Mouse (Mus musculus) lung, postnatal 0 days (tissue): Measurements from ENCODE around the gene Celf2. TPM values are rescaled to one million over a fixed set of nuclear protein-coding genes. Genes with fewer than 3 reads are reported as not detected.

Experiments
- ATAC-seq: fragments of 200-750 bp; cut with Nextera tagmentation; 2 replicates; pipeline ENCODE4 v1.8.0; 2017; ENCODE audit warnings: moderate library complexity
- DNase-seq: peaks from one replicate; pipeline ENCODE4 v3.0.0-alpha.2; 2016; ENCODE audit warnings: low spot score
- H3K27ac ChIP-seq: fragments of 300-500 bp; sonication (generic); 2 replicates; pipeline ENCODE4 v1.5.1; 2014; ENCODE audit warnings: antibody characterized with exemption, mild to moderate bottlenecking, low read length, mixed read lengths
- H3K27me3 ChIP-seq: fragments of 300-500 bp; sonication (generic); replicated peaks from 2 replicates; pipeline ENCODE4 v1.6.1; 2014; ENCODE audit warnings: low read length, mixed read lengths; ENCODE audit not compliant: insufficient read depth
- H3K36me3 ChIP-seq: fragments of 300-500 bp; sonication (generic); 2 replicates; pipeline ENCODE4 v1.6.1; 2014; ENCODE audit warnings: low read length, mixed read lengths; ENCODE audit not compliant: insufficient read depth
- H3K4me1 ChIP-seq: fragments of 300-500 bp; sonication (generic); 2 replicates; pipeline ENCODE4 v1.6.1; 2014; ENCODE audit warnings: antibody characterized with exemption, low read depth, low read length, mixed read lengths; ENCODE audit not compliant: insufficient read depth
- H3K4me2 ChIP-seq: fragments of 300-500 bp; sonication (generic); replicated peaks from 2 replicates; pipeline ENCODE4 v1.6.1; 2014; ENCODE audit warnings: low read depth, mild to moderate bottlenecking, low read length, moderate library complexity, mixed read lengths
- H3K4me3 ChIP-seq: fragments of 300-500 bp; sonication (generic); 2 replicates; pipeline ENCODE4 v1.5.1; 2014; ENCODE audit warnings: low read depth, low read length
- H3K9ac ChIP-seq: fragments of 300-500 bp; sonication (generic); replicated peaks from 2 replicates; pipeline ENCODE4 v1.6.1; 2014; ENCODE audit warnings: low read depth, mild to moderate bottlenecking
- H3K9me3 ChIP-seq: fragments of 300-500 bp; sonication (generic); 2 replicates; pipeline ENCODE4 v1.6.1; 2016; ENCODE audit warnings: low read length, mixed read lengths
- CTCF ChIP-seq: IDR thresholded peaks from 2 replicates; pipeline ENCODE4 v1.5.1; 2016; ENCODE audit warnings: antibody characterized with exemption, mild to moderate bottlenecking
- EP300 ChIP-seq: IDR thresholded peaks from 2 replicates; pipeline ENCODE4 v1.6.1; 2016; ENCODE audit warnings: antibody characterized with exemption, mild to moderate bottlenecking, control low read depth
- WGBS: fragments of 180-500 bp; shearing (Covaris S2); extraction: QIAGEN DNeasy Blood & Tissue Kit; methylation state at CpG from one replicate; pipeline ENCODE4 v1.1.7; 2014; 5-methylcytosine and 5-hydroxymethylcytosine counted together
- polyA plus RNA-seq: library from polyadenylated mRNA; unstranded; fragments of >200 nt; fragmentation: Nextera tagmentation; extraction: Ambion mirVana; gene quantifications from 2 replicates; pipeline ENCODE4 v1.2.1, GENCODE M21; 2015

Gene Celf2
- polyA plus RNA-seq, 1 experiment from 2014 or later: 49.6 TPM

DNA sequence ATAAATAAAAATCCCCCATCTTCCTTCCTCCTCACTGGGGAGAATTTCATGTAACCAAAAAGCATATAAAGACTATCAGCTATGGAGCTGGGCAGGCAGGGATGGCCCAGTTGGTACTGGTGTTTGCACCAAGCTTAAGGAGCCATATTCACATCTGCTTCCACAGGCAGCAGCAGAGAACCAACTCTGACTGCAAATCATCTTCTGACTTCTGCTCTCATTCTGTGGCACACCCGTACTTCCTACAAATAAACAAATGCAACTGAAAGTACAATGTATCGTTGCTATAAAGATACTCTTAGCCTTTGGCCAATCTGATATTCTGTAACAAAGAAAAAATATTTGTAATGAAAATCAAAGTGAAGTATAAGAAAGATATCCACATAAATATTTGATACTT lies 819.7 kb downstream of the Celf2 start:
- Histone ChIP-seq H3K9me3 (no peaks in the 10 kb centered on the region), H3K4me2 (no peak overlapping the region), H3K27ac (no peak overlapping the region), H3K36me3 (no peaks in the 10 kb centered on the region), H3K27me3 (no peaks in the 10 kb centered on the region), H3K4me1 (no peaks in the 10 kb centered on the region), H3K9ac (no peak overlapping the region), H3K4me3 (no peak overlapping the region)
- 46% methylated on average over 2 of the region's 2 CpGs for WGBS
- ATAC-seq: no peak
- DNase-seq: no peak
- TF ChIP-seq CTCF (no peak), EP300 (no peak)

DNA sequence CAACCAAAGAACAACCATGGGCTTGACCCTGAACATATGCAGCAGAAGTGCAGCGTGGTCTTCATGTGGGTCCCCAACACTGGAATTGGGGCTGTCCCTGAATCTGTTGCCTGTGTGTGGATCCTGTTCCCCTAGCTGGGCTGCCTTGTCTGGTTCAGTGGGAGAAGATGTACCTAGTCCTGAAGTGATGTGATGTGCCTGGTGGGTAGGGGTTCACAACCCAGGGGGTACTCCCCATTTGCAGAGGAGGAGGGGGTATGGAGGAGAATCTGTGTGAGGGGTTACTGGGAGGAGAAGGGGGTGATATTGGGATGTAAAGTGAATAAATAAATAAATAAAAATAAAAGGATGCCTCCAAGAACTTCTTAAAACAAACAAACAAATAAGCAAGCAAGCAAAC lies 831.1 kb downstream of the Celf2 start:
- H3K27ac ChIP-seq: no peak overlapping the region
- H3K9me3 ChIP-seq: no peaks in the 10 kb centered on the region
- no peak for DNase-seq
- H3K4me2 ChIP-seq: no peak overlapping the region
- H3K4me1 ChIP-seq: no peaks in the 10 kb centered on the region
- ATAC-seq: no peak
- no peak overlapping the region for H3K4me3 ChIP-seq
- no peak overlapping the region for H3K9ac ChIP-seq
- H3K27me3 ChIP-seq: no peaks in the 10 kb centered on the region
- WGBS: 95% methylated on average over 1 of the region's 1 CpGs
- TF ChIP-seq EP300 (no peak), CTCF (no peak)
- H3K36me3 ChIP-seq: no peaks in the 10 kb centered on the region

DNA sequence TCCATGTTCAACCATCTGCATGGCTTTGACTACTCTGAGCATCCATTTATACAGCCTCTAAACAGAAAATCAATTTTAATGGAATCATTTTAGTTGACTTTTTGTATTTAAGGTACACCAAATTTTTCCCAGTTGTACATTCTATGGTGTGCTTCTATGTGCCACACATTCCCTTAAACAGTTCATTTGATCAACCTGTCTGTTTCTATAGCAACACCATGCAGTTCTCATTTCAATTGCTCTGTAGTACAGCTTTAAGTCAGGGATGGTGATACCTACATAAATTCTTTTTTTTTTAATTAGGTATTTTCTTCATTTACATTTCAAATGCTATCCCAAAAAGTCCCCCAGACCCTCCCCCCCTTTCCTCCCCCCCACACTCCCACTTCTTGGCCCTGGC lies 831.9 kb downstream of the Celf2 start:
- H3K4me3 ChIP-seq: no peak overlapping the region

DNA sequence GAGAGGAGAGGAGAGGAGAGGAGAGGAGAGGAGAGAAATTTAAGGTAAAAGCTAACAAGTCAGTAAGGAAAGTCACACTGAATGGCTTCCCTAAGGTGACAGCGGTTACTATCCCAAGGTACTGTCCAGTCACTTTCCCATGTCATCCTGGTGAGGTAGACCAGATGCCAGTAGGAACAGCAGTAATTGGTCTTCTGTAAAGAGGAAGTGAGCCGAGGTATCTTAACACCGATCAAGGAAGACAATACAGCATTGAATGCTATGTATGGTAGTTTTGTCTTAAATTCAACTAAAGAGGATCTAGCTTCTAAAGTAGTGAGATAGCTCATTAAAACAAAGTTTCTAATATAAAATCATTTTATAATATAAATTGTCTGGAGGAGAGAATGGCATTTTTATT lies 835.0 kb downstream of the Celf2 start:
- H3K4me1 ChIP-seq: no peaks in the 10 kb centered on the region
- no peak for ATAC-seq
- TF ChIP-seq CTCF: no peak
- TF ChIP-seq EP300: no peak
- H3K27ac ChIP-seq: no peak overlapping the region
- H3K4me3 ChIP-seq: no peak overlapping the region
- 97% methylated on average over 3 of the region's 3 CpGs for WGBS
- H3K27me3 ChIP-seq: no peaks in the 10 kb centered on the region
- no peaks in the 10 kb centered on the region for H3K9me3 ChIP-seq
- no peak overlapping the region for H3K4me2 ChIP-seq
- no peaks in the 10 kb centered on the region for H3K36me3 ChIP-seq
- no peak for DNase-seq
- H3K9ac ChIP-seq: no peak overlapping the region

More for the DNA sequence above, 831.9 kb downstream of the Celf2 start:
- Histone ChIP-seq H3K27ac (no peak overlapping the region), H3K36me3 (no peaks in the 10 kb centered on the region), H3K4me2 (no peak overlapping the region), H3K9ac (no peak overlapping the region), H3K27me3 (no peaks in the 10 kb centered on the region), H3K9me3 (no peaks in the 10 kb centered on the region), H3K4me1 (no peaks in the 10 kb centered on the region)
- TF ChIP-seq EP300 (no peak), CTCF (no peak)
- ATAC-seq: no peak
- DNase-seq: no peak

DNA sequence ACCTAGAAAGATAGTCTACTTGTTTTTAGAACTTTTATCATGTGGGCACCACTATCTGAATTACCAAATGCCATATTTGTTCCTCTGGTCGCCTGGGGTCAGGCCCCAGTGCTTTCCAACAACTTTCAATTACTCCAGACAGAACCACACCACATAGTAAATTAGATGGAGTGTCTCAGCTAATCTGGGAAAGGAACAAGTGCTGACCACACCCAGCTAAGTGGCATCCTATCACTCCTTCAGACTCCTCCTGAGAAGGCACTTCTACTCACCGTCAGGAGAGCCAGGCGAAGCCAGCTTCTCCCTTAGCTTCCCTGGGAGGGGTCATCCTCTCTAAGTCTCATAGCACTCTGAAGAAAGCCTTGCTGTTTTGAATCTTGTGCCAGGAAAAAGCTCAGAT lies 835.9 kb downstream of the Celf2 start:
- no peak for ATAC-seq
- no peaks in the 10 kb centered on the region for H3K27me3 ChIP-seq

DNA sequence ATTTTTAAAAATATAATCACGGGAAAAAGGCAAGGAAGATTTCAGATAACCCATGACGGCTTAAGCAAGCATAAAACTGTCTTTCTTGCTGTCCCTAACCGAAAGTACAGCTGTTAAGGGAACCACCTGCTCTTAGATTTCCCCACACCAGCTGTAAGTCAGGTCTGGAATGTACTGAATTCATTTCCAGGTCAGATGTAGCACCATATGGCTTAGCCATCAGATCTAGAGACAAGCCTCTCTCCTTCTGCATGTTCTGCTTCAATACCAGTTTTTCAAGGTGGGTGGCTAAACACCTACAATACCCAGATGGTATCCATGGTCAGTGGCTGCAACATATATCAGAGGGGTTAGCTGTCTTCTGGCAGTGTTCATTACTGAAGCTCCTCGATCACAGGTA lies 841.8 kb downstream of the Celf2 start:
- DNase-seq (no peak), ATAC-seq (no peak)
- TF ChIP-seq EP300: no peak
- TF ChIP-seq CTCF: no peak
- H3K27ac ChIP-seq: no peak overlapping the region
- H3K4me3 ChIP-seq: no peak overlapping the region
- no peaks in the 10 kb centered on the region for H3K4me1 ChIP-seq
- no peak overlapping the region for H3K9ac ChIP-seq
- no peaks in the 10 kb centered on the region for H3K27me3 ChIP-seq
- WGBS: 85% methylated on average over 4 of the region's 4 CpGs
- no peaks in the 10 kb centered on the region for H3K9me3 ChIP-seq
- no peaks in the 10 kb centered on the region for H3K36me3 ChIP-seq
- no peak overlapping the region for H3K4me2 ChIP-seq

More for the DNA sequence above, 835.9 kb downstream of the Celf2 start:
- no peaks in the 10 kb centered on the region for H3K4me1 ChIP-seq
- H3K27ac ChIP-seq: no peak overlapping the region
- no peaks in the 10 kb centered on the region for H3K9me3 ChIP-seq
- no peaks in the 10 kb centered on the region for H3K36me3 ChIP-seq
- 59% methylated on average over 3 of the region's 3 CpGs for WGBS
- no peak overlapping the region for H3K9ac ChIP-seq
- no peak overlapping the region for H3K4me2 ChIP-seq
- H3K4me3 ChIP-seq: no peak overlapping the region
- no peak for DNase-seq
- TF ChIP-seq EP300 (no peak), CTCF (no peak)

DNA sequence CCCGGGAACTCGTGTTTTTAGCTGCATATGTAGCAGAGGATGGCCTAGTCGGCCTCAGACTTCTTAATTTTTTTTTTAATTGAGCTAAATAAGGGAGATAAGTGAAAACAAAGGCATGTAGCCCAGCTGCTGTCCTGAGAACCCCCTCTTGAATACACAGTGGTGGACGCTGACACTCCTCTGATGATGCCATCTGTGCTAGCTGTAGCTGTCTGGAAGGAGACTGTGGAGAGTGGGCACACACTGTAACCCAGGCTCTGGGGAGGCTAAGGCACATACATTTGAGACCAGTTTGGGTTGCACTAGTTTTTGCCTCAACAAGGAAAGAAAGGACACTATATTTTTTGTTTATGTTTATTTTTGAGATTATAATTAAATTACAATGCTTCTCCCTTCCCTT lies 849.5 kb downstream of the Celf2 start:
- no peaks in the 10 kb centered on the region for H3K4me1 ChIP-seq
- no peak overlapping the region for H3K4me2 ChIP-seq
- H3K36me3 ChIP-seq: no peaks in the 10 kb centered on the region
- no peak for ATAC-seq
- TF ChIP-seq CTCF (no peak), EP300 (no peak)
- H3K9me3 ChIP-seq: no peaks in the 10 kb centered on the region
- H3K9ac ChIP-seq: no peak overlapping the region
- WGBS: 75% methylated on average over 4 of the region's 4 CpGs
- no peak overlapping the region for H3K27ac ChIP-seq
- H3K4me3 ChIP-seq: no peak overlapping the region
- no peak for DNase-seq
- no peaks in the 10 kb centered on the region for H3K27me3 ChIP-seq
